Mouse (Mus musculus): ENCODE data around the gene Arl5a.

GRCm38 (mm10) chr2:52461206-52461967 is 36.7 kb upstream of the Arl5a start:
- TF ChIP-seq CTCF (IDR thresholded peaks at IDR 0.05; ENCODE audit: insufficient read depth, low read length), result no peak
- TF ChIP-seq POLR2A (IDR thresholded peaks at IDR 0.05; ENCODE audit: borderline replicate concordance, extremely low read depth, low read depth, low read length), result no peak
